Mouse (Mus musculus) frontal cortex, postnatal 25 days (tissue): ENCODE measurements at regions not wholly inside any gene's neighbourhood (a gene's known extent, or its start where the extent isn't known, plus 50 kb on each side); places are given as distances from the start of the nearest gene placed in this dataset.

ENCODE experiments used
- DNase-seq, 2 experiments: peaks; one replicate each; pipeline ENCODE4 v3.0.0; 2022; ENCODE audit warnings: low spot score in 2 of 2

DNA sequence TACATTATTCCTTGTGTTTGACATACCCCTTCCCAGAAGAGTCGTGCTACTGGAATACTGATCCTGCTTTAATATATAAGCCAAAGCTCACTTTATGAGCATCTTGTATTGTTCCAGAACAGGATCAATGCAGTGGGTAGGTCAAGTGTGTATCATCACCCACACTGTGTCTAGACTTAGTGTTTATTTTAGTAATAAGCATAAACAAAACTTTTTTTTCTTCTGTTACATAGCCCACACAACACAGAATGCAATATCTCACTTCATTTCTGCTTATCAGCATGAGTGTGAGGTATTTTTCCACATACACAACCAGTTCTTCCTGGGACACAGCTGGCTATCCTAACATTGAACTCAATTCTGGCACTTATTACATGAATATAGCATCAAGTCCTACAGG, 2721.7 kb upstream of the Lrrc6 start:
- DNase-seq: no peak
